Mouse (Mus musculus) left cerebral cortex, adult 18-20 months (tissue): ENCODE measurements around the gene Tmprss11c. TPM values are rescaled to one million over a fixed set of nuclear protein-coding genes. Genes with fewer than 3 reads are reported as not detected.
"Not testable (repeated sequence)": the region's sequence is repeated elsewhere in the genome, so short reads cannot be mapped to it uniquely, and the experiment has no call there.

ENCODE experiments used
- DNase-seq, 2 experiments: peaks; one replicate each; pipeline ENCODE4 v3.0.0; 2021 to 2022; ENCODE audit warnings: low spot score in 2 of 2, mixed read lengths in 1 of 2
- long read RNA-seq, 2 experiments: library from polyadenylated mRNA; stranded (forward); transcript quantifications; one replicate each; pipeline ENCODE4 v2.0.0; 2021
- total RNA-seq, 2 experiments: library from RNA; stranded (reverse); gene quantifications; 2 replicates each; pipeline ENCODE4 v1.2.3; 2021

Gene Tmprss11c
- total RNA-seq, result not detected
- long read RNA-seq, experiment 1, result 0 reads
- long read RNA-seq, experiment 2, result 0 reads

- no peak for DNase-seq
Observed at GRCm38 (mm10) chr5:86289208-86289607, at the start of gene Tmprss11c. TSS of gene Tmprss11c (minus strand) at chr5:86289308.

GRCm38 (mm10) chr5:86318018-86318956, 29.2 kb upstream of the Tmprss11c start:
- not testable (repeated sequence) for DNase-seq

- DNase-seq, result no peak
Observed at GRCm38 (mm10) chr5:86306116-86306515, 17.0 kb upstream of the Tmprss11c start.

GRCm38 (mm10) chr5:86303877-86304276, 14.8 kb upstream of the Tmprss11c start:
- no peak for DNase-seq

- DNase-seq, result peak in 1 of 2 experiments; percentile 8
Observed at GRCm38 (mm10) chr5:86246559-86246958, 42.5 kb downstream of the Tmprss11c start.

GRCm38 (mm10) chr5:86244880-86245279, 44.2 kb downstream of the Tmprss11c start:
- no peak for DNase-seq

- DNase-seq, result no peak
Observed at GRCm38 (mm10) chr5:86244275-86244674, 44.8 kb downstream of the Tmprss11c start.

- DNase-seq, result no peak
Observed at GRCm38 (mm10) chr5:86227156-86227853, 61.8 kb downstream of the Tmprss11c start.

- DNase-seq, result no peak
Observed at GRCm38 (mm10) chr5:86197801-86198200, 91.3 kb downstream of the Tmprss11c start, which contains the start of gene Gnrhr. TSS of gene Gnrhr (minus strand) at chr5:86197901.

GRCm38 (mm10) chr5:86191356-86191755, 97.8 kb downstream of the Tmprss11c start:
- no peak for DNase-seq

- peak in 1 of 2 experiments; percentile 16 for DNase-seq
Observed at GRCm38 (mm10) chr5:86190770-86191169, 98.3 kb downstream of the Tmprss11c start.

GRCm38 (mm10) chr5:86190290-86190689, 98.8 kb downstream of the Tmprss11c start:
- no peak for DNase-seq

GRCm38 (mm10) chr5:86187441-86187840, 101.7 kb downstream of the Tmprss11c start:
- no peak for DNase-seq

Other genes with a start within 250 kb of the Tmprss11c start
- gene Cenpc1, start 223.7 kb downstream of the Tmprss11c start, total RNA-seq, result 10 to 100 TPM; 21.1 to 22.3 TPM
- gene Stap1, start 217.6 kb downstream of the Tmprss11c start, total RNA-seq, result not detected
- 10 to 100 TPM; 25.1 to 26.1 TPM for gene Uba6, start 116.5 kb downstream of the Tmprss11c start, total RNA-seq
- not detected for gene Gnrhr, start 91.4 kb downstream of the Tmprss11c start, total RNA-seq
- gene Tmprss11d, start 84.1 kb upstream of the Tmprss11c start, total RNA-seq, result not detected
- not detected for gene Tmprss11a, start 179.7 kb upstream of the Tmprss11c start, total RNA-seq
- gene Tmprss11g, start 229.3 kb upstream of the Tmprss11c start, total RNA-seq, result not detected